Mouse (Mus musculus) lung, embryonic 15.5 days (tissue): Measurements from ENCODE around the gene Chic2. TPM values are rescaled to one million over a fixed set of nuclear protein-coding genes. Genes with fewer than 3 reads are reported as not detected.

ENCODE experiments used
- ATAC-seq: fragments of 200-750 bp; cut with Nextera tagmentation; 2 replicates; pipeline ENCODE4 v1.8.0; 2017; ENCODE audit warnings: moderate number of reproducible peaks, borderline replicate concordance; ENCODE audit not compliant: low FRiP score, low TSS enrichment; ENCODE audit errors: extremely low read depth
- H3K27ac ChIP-seq: fragments of 300-500 bp; sonication (generic); 2 replicates; pipeline ENCODE4 v1.5.1; 2015; ENCODE audit warnings: moderate library complexity, mild to moderate bottlenecking, inconsistent platforms
- H3K27me3 ChIP-seq: fragments of 300-500 bp; sonication (generic); 2 replicates; pipeline ENCODE4 v1.6.1; 2015; ENCODE audit warnings: inconsistent platforms
- H3K36me3 ChIP-seq: fragments of 300-500 bp; sonication (generic); 2 replicates; pipeline ENCODE4 v1.6.1; 2015; ENCODE audit warnings: inconsistent platforms
- H3K4me1 ChIP-seq: fragments of 300-500 bp; sonication (generic); 2 replicates; pipeline ENCODE4 v1.6.1; 2015; ENCODE audit warnings: inconsistent platforms
- H3K4me2 ChIP-seq: fragments of 300-500 bp; sonication (generic); 2 replicates; pipeline ENCODE4 v1.6.1; 2015; ENCODE audit warnings: inconsistent platforms, mild to moderate bottlenecking, moderate library complexity
- H3K4me3 ChIP-seq: fragments of 300-500 bp; sonication (generic); 2 replicates; pipeline ENCODE4 v1.5.1; 2015; ENCODE audit warnings: mild to moderate bottlenecking, inconsistent platforms
- H3K9ac ChIP-seq: fragments of 300-500 bp; sonication (generic); 2 replicates; pipeline ENCODE4 v1.6.1; 2015; ENCODE audit warnings: inconsistent platforms
- H3K9me3 ChIP-seq: fragments of 300-500 bp; sonication (generic); 2 replicates; pipeline ENCODE4 v1.6.1; 2016; ENCODE audit warnings: inconsistent platforms
- WGBS: fragments of 180-500 bp; shearing (Covaris S2); methylation state at CpG from one replicate; pipeline ENCODE4 v1.1.7; 2015; 5-methylcytosine and 5-hydroxymethylcytosine counted together
- polyA plus RNA-seq: library from polyadenylated mRNA; unstranded; fragments of >200 nt; fragmentation: Nextera tagmentation; extraction: Ambion mirVana; gene quantifications from 2 replicates; pipeline ENCODE4 v1.2.1, GENCODE M21; 2015

The Chic2 gene
- polyA plus RNA-seq, 1 experiment from 2014 or later, result 36.0 TPM

DNA sequence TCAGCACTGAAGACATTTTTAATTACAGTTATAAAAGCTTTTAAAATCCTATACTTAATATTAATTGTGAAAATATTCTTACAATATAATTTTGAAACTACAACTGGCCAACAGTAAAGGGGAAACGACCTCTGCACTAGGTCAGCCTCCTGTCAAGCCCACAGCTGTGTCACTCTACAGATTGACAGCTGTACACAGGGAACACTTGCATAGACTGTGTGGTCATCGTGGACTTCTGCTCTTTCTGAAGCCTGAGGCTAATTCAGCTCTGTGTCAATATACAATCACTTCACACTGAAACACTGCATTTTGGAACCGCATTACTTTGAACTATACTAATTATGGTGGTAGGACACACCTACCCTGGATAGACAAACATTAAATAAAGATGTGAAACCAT lies 39.8 kb downstream of the Chic2 start:
- no peak overlapping the region for H3K9ac ChIP-seq
- WGBS, result 65% methylated on average over 3 of the region's 3 CpGs
- no peak for ATAC-seq

GRCm38 (mm10) chr5:75002109-75002508 lies 42.5 kb downstream of the Chic2 start:
- Histone ChIP-seq H3K9me3 (no peaks in the 10 kb centered on the region), H3K4me3 (no peak overlapping the region), H3K27me3 (no peaks in the 10 kb centered on the region), H3K27ac (no peak overlapping the region), H3K4me1 (no peaks in the 10 kb centered on the region), H3K36me3 (peaks cover 14% of the 10 kb centered on the region), H3K9ac (no peak overlapping the region), H3K4me2 (no peak overlapping the region)
- 84% methylated on average over 3 of the region's 3 CpGs for WGBS
- ATAC-seq, result no peak

More for the DNA sequence above, 39.8 kb downstream of the Chic2 start:
- H3K27ac ChIP-seq, result no peak overlapping the region
- no peaks in the 10 kb centered on the region for H3K9me3 ChIP-seq
- peaks cover 17% of the 10 kb centered on the region for H3K36me3 ChIP-seq
- H3K4me1 ChIP-seq, result no peaks in the 10 kb centered on the region
- no peaks in the 10 kb centered on the region for H3K27me3 ChIP-seq
- no peak overlapping the region for H3K4me3 ChIP-seq
- H3K4me2 ChIP-seq, result no peak overlapping the region

DNA sequence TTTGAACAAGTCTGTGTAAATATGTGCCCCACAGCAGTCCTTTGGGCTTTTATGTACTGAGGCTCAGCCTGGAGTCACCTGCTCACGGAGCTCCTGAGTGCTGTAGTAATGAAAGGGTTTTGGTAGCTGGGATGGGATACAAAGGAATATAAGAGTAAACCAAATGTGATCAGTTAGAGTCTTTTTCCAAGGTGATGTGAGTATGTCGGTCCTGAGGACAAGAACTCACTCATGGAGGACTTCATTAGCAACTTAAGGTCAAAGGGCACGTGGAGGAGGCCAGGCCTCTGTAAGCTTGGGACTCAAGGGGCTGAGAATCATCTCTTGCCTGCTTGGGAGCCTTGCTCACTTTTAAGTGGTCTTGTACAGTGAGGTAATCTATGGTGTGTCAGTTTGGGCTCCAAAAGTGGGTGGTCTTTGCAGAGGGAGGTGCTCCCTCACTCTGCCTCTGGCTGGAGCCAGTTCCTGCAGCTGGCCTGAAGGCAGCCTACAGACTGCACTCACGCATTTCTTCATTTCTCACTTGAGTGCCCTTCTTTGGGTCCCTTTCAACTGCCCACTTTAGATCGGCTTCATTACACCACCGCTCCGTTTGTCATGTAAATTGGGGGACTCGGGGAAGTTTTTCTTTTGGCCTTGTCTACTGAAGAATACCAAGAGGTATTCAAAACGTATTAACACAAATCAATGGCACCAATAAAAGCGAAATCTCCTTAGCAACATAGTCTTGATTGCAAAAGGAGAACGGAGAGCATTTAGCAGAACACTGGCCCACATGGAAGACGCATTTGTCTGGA lies 45.7 kb downstream of the Chic2 start:
- Histone ChIP-seq H3K36me3 (peaks cover 26% of the 10 kb centered on the region), H3K4me3 (no peak overlapping the region), H3K27ac (no peak overlapping the region), H3K27me3 (no peaks in the 10 kb centered on the region), H3K4me1 (no peaks in the 10 kb centered on the region), H3K9me3 (no peaks in the 10 kb centered on the region), H3K9ac (no peak overlapping the region), H3K4me2 (no peak overlapping the region)
- ATAC-seq, result no peak
- 78% methylated on average over 12 of the region's 12 CpGs for whole genome bisulfite sequencing

GRCm38 (mm10) chr5:74994947-74995346 lies 49.6 kb downstream of the Chic2 start:
- Histone ChIP-seq H3K4me3 (no peak overlapping the region), H3K27me3 (no peaks in the 10 kb centered on the region), H3K36me3 (peaks cover 28% of the 10 kb centered on the region), H3K4me1 (no peaks in the 10 kb centered on the region), H3K9ac (no peak overlapping the region), H3K4me2 (no peak overlapping the region), H3K9me3 (no peaks in the 10 kb centered on the region), H3K27ac (no peak overlapping the region)
- 69% methylated on average over 8 of the region's 8 CpGs for WGBS
- ATAC-seq, result no peak

DNA sequence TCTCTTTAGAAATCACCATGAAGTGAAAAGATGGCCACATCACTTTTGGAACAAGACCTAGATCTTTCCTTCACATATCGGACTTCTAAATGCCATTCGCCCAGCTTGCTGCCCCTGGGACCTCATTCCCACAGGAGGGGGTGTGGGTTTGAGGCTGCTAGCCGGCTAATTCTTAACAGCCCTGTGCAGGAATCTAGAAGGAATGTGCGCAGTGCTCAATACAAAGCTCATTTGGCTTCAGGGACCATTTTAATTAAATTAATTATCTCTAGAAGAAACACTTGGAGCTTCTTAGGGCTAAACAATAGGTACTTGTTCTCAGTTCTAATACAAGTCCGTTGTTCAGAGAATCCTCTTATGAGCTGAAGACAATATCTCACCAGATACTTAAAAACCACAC lies 60.5 kb downstream of the Chic2 start:
- H3K9me3 ChIP-seq, result no peaks in the 10 kb centered on the region
- no peak for ATAC-seq
- H3K36me3 ChIP-seq, result no peaks in the 10 kb centered on the region
- no peaks in the 10 kb centered on the region for H3K27me3 ChIP-seq
- no peak overlapping the region for H3K4me2 ChIP-seq
- peaks cover 13% of the 10 kb centered on the region for H3K4me1 ChIP-seq
- H3K9ac ChIP-seq, result no peak overlapping the region
- 68% methylated on average over 5 of the region's 5 CpGs for WGBS
- no peak overlapping the region for H3K27ac ChIP-seq
- H3K4me3 ChIP-seq, result no peak overlapping the region

GRCm38 (mm10) chr5:74980574-74980973 lies 64.0 kb downstream of the Chic2 start:
- 67% methylated on average over 4 of the region's 4 CpGs for WGBS

DNA sequence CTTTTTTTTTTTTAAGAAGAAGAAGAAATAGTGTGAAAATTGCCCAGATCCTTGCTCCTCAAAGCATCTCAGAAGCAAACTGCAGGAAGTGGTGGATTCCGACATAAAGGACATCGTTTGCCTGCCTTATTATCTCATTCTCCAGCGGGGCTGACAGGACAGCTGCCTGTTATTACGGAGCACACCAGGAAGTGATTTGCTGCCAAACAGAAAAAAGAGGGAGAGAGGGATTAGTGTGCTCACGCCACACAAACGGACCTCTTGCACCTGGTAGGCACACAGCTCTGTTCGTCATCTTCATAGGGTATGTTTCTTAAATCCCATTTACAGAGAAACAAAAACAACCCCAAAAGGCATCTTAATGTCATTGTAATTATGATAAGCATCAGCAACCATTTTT lies 64.4 kb downstream of the Chic2 start:
- Histone ChIP-seq H3K9ac (no peak overlapping the region), H3K36me3 (no peaks in the 10 kb centered on the region), H3K27ac (no peak overlapping the region)

More at GRCm38 (mm10) chr5:74980574-74980973, 64.0 kb downstream of the Chic2 start:
- no peak overlapping the region; the same call in 1 of the 2 replicates for H3K4me2 ChIP-seq
- no peaks in the 10 kb centered on the region for H3K9me3 ChIP-seq
- H3K9ac ChIP-seq, result no peak overlapping the region
- no peaks in the 10 kb centered on the region for H3K27me3 ChIP-seq
- no peak for ATAC-seq
- no peak overlapping the region for H3K4me3 ChIP-seq
- no peaks in the 10 kb centered on the region for H3K36me3 ChIP-seq
- peaks cover 17% of the 10 kb centered on the region for H3K4me1 ChIP-seq
- H3K27ac ChIP-seq, result no peak overlapping the region

DNA sequence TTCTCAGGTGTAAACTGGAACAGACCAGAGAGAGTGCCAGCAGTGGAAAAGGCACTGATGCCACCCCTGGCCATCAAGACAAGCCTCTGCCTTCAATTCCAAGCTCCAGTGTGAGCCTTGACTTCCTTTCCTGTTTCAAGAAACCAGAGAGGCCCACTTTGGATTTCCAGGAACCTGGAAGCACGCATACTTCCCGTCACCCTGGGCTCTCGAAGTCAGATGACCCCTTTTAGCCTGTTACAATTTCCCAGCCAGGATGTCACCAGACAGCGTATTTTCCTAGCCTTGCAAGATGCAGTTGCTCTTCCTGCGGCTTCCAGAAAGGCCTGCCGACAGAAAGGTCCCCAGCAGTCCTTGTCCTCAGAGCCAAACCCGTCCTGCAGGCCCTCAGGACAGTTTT lies 65.0 kb downstream of the Chic2 start:
- no peak overlapping the region; the same call in 1 of the 2 replicates for H3K9ac ChIP-seq

More for the DNA sequence above, 64.4 kb downstream of the Chic2 start:
- Histone ChIP-seq H3K4me2 (no peak overlapping the region; the same call in 1 of the 2 replicates), H3K4me1 (peaks cover 21% of the 10 kb centered on the region), H3K27me3 (no peaks in the 10 kb centered on the region), H3K4me3 (no peak overlapping the region), H3K9me3 (no peaks in the 10 kb centered on the region)
- 12% methylated on average over 7 of the region's 7 CpGs for WGBS
- no peak for ATAC-seq

DNA sequence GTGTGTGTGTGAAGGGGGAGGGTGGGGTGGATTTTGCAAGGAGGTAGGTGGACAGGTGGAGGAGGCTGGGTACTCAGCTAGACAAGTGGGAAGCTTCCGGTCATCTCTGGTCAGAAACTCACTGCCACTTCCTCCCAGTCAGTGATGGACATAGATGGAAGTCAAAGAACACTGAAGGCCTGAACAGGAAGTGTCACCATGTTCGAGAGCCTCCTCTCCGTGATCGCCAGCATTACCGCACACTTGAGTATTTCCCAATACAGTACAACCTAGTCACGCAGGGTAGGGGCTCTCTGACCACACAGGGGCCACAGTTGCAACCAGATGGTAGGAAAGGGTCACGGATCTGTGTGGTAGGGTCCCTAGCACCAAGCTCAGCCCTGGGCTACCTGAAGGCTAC lies 69.1 kb downstream of the Chic2 start:
- H3K4me3 ChIP-seq, result no peak overlapping the region
- no peaks in the 10 kb centered on the region for H3K9me3 ChIP-seq
- no peak for ATAC-seq
- peak overlapping the region; percentile 82 for H3K27ac ChIP-seq
- no peaks in the 10 kb centered on the region for H3K27me3 ChIP-seq
- H3K4me1 ChIP-seq, result peaks cover 36% of the 10 kb centered on the region
- no peak overlapping the region for H3K4me2 ChIP-seq
- no peaks in the 10 kb centered on the region for H3K36me3 ChIP-seq
- 74% methylated on average over 7 of the region's 7 CpGs for WGBS
- H3K9ac ChIP-seq, result no peak overlapping the region

More for the DNA sequence above, 65.0 kb downstream of the Chic2 start:
- Histone ChIP-seq H3K36me3 (no peaks in the 10 kb centered on the region), H3K9me3 (no peaks in the 10 kb centered on the region), H3K27ac (no peak overlapping the region; the same call in 1 of the 2 replicates), H3K27me3 (no peaks in the 10 kb centered on the region), H3K4me3 (no peak overlapping the region), H3K4me1 (peaks cover 27% of the 10 kb centered on the region), H3K4me2 (no peak overlapping the region; the same call in 1 of the 2 replicates)
- 19% methylated on average over 7 of the region's 7 CpGs for WGBS
- no peak for ATAC-seq

DNA sequence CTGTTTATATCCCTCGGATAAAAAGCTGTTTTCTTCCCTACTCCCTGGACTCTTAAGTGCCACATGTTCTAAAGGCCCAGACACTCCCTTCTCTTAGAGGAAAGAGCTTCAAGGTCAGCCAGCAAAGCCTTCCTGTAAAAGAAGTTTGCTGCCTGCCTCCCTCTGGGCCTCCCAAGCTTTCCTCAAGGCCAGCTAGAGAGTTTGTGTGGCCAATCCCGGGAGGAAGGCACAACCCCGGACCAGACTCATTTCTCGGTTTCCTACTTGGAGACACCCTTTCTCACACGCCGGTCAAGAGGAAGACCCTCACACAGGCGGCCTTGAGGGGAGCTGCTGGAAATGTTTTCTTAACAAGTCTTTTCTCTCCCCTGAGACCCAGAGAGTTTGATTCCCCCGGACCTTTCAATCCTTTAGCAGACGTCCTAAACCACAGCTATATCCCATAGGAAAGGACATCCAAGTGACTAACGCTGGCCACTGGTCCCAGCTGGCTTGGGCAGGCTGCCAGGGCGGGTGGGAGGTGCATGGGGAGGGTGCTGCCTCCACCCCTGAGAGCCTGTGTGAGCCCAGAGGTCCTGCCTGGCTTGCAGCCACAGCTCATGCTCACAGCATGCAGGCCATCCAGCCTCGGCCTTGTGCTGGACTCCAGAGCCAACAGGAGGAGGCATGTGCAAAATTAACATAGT lies 69.7 kb downstream of the Chic2 start:
- 29% methylated on average over 12 of the region's 12 CpGs for WGBS
- H3K36me3 ChIP-seq, result no peaks in the 10 kb centered on the region
- no peak overlapping the region for H3K4me3 ChIP-seq
- no peak overlapping the region; the same call in 1 of the 2 replicates for H3K4me2 ChIP-seq
- peak; percentile 82 for ATAC-seq
- H3K27me3 ChIP-seq, result no peaks in the 10 kb centered on the region
- no peak overlapping the region for H3K9ac ChIP-seq
- no peaks in the 10 kb centered on the region for H3K9me3 ChIP-seq
- peak overlapping the region; percentile 82 for H3K27ac ChIP-seq
- peaks cover 30% of the 10 kb centered on the region for H3K4me1 ChIP-seq

DNA sequence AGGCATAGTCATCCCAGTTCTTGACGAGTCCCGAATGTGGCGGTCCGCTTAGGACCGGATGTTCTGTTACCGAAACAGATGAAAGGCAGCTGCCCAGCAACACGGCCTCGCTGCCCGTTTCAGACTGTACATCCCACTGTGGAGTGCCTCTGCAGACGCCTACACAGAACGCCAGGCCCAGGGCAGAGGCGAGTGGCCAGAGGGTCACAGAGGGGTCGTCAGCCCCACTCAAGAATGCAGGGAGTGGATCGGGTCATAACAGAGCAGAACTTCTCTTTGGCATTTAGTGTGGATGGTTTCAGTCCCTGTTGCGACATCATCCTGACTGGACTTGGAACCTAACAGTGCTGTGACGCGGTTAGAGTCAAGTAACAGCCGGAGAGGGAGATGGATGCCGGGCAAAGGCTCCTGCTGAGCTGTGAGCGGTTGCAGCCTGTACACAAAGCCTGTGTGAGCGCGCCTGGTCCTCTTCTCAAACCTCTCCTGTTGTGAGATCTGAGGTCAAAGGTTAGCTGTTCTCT lies 70.5 kb downstream of the Chic2 start:
- 43% methylated on average over 22 of the region's 22 CpGs for WGBS
- no peak overlapping the region for H3K9ac ChIP-seq
- no peak overlapping the region; the same call in 1 of the 2 replicates for H3K4me2 ChIP-seq
- ATAC-seq, result peak; percentile 84
- peaks cover 23% of the 10 kb centered on the region for H3K4me1 ChIP-seq
- H3K4me3 ChIP-seq, result no peak overlapping the region
- no peaks in the 10 kb centered on the region for H3K36me3 ChIP-seq
- no peaks in the 10 kb centered on the region for H3K9me3 ChIP-seq
- H3K27me3 ChIP-seq, result no peaks in the 10 kb centered on the region
- peak overlapping the region; percentile 82 for H3K27ac ChIP-seq

DNA sequence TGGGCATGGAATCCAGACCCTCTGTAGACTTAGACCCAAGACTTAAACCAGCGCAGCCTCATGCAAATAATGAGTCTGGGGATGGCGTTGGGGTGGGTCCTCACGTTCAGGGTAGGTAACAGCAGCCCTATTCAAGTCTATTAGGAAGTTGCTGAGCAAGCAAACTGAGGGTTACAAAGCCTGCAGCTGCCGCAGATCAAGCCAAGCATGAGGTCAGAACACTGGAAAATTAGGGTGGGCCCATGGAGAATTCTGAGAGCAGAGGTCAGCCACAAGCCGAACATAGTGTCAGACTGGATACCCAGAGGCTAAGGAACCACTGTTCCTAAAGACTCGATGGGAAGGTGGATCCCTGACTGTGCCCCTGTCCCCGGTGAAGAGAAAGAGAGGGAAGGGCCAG lies 73.2 kb downstream of the Chic2 start:
- H3K27ac ChIP-seq, result no peak overlapping the region
- H3K9me3 ChIP-seq, result no peaks in the 10 kb centered on the region
- H3K36me3 ChIP-seq, result no peaks in the 10 kb centered on the region
- H3K4me1 ChIP-seq, result peaks cover 30% of the 10 kb centered on the region
- no peak overlapping the region for H3K4me3 ChIP-seq
- no peak for ATAC-seq
- H3K9ac ChIP-seq, result no peak overlapping the region
- WGBS, result 79% methylated on average over 7 of the region's 7 CpGs
- no peak overlapping the region for H3K4me2 ChIP-seq
- H3K27me3 ChIP-seq, result no peaks in the 10 kb centered on the region
